Mouse (Mus musculus): ENCODE results near the gene Emc10.

Gene Emc10

DNA sequence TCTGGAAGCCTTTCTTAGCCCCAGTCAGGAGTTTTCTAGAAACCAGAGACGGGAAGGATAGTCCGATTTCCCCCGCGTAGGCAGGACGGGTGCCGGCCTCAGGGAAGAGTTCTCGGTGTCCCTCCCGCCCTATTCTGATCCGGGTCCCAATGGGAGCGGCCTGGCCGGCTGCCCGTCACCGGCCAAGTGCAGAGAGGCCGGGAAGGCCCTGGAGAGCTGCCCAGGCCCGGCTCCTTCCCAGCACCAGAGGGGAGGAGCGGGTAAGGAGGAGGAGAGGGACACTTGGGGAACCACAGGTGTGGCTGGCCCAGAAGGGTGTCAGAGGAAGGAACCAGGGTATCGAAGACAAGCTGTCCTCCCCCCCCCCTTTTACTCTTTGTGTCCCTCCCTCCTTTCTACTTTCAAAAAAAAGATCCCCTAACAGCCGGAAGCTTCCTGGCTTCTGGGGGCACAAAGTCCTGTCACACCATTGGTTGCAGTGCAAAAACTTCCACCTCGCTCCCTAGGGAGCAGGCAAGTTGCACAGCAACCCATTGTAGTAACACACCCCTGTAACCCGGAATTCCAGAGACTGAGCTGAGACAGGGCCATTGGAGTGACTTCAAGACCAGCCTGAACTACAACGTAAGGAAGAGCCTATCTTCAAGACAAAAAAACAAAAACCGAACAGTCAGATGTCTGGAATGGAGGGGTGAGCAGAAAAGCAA, 28.9 kb upstream of the Emc10 start:
- DNase-seq (ENCODE audit: low spot score): peak; percentile 55

- DNase-seq (ENCODE audit: low spot score): no peak
Measured at GRCm38 (mm10) chr7:44524502-44524901, 28.2 kb upstream of the Emc10 start, which contains the start of gene Mybpc2. Gene Mybpc2 (minus strand): TSS chr7:44524656.

GRCm38 (mm10) chr7:44523056-44523455, 26.7 kb upstream of the Emc10 start:
- no peak for DNase-seq (ENCODE audit: low spot score)

- peak; percentile 56 for DNase-seq (ENCODE audit: low spot score)
Measured at GRCm38 (mm10) chr7:44521710-44522109, 25.4 kb upstream of the Emc10 start.

DNA sequence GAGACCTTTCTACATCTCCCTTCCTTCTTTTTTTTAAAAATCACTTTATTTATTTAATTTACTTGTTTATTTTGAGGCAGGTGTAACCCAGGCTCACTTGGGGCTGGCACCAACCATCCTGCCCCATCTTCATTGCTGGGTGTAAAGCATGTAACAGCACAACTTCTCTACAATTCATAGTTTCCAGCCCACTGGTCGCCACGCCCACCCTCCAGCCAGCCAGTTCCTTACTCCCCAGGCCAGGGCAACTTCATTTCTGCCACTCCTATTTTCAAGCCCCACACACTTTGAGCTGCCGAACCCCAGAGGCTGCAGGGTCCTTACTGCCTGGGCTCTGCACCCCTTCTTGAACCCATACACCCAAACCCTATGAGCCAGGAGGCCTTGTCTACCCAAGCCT, 24.7 kb upstream of the Emc10 start:
- DNase-seq (ENCODE audit: low spot score): no peak

DNA sequence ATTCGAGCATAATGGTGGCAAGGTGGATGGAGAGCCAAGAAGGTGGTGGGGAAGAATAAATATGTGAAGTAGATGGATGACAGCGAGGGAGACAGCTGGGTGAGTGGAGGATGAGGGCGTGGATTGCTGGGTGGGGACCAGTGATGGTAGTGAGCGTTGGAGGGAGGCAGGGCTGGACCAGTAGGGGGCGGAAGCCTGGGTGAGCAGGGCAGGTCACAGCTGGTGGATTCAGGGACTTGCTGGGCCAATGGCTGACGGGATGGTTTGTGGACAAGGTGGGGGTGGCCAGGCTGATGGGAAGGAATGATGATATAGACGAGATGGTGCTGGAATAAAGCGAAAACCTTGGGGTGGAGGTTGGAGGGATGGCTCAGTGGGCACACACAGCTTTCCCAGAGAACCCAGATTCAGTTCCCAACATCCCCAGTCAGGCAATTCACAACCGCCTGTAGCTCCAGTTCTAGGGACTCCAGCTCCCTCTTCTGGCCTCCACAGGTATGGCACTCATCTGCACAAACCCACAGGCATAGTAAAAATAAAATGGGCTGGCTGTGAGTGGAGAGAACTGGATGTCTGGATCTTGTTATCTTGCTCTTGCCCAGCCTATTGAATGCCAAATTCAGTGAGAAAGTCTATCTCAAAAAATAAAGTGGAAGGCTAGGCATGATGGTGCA, 23.0 kb upstream of the Emc10 start:
- no peak for DNase-seq (ENCODE audit: low spot score)

- DNase-seq (ENCODE audit: low spot score): no peak
Measured at GRCm38 (mm10) chr7:44507491-44507890, 11.2 kb upstream of the Emc10 start.

DNA sequence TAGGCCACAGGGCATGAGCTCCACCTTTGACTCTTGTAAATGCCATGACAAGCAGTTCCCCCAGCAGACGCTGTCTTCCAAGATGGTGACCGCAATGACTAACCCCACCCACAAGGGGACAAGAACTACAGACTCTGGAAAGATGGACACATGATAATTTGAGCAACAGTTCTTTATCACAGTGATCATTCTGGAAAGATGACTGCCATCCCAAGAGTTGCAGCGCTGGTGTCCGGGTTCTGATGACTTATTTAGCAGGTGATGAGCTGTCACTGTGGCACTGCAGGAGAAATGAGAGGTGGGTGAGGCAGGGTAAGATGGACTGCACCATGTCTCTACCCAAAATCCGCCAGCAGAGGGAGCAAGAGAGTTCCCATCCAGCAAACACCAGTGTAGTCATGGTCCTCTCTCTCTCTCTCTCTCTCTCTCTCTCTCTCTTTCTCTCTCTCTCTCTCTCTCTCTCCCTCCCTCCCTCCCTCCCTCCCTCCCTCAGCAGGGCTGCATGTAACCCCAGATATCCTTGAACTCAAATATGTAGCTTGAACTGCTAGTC, 5.3 kb upstream of the Emc10 start:
- DNase-seq (ENCODE audit: low spot score): peak; percentile 77

DNA sequence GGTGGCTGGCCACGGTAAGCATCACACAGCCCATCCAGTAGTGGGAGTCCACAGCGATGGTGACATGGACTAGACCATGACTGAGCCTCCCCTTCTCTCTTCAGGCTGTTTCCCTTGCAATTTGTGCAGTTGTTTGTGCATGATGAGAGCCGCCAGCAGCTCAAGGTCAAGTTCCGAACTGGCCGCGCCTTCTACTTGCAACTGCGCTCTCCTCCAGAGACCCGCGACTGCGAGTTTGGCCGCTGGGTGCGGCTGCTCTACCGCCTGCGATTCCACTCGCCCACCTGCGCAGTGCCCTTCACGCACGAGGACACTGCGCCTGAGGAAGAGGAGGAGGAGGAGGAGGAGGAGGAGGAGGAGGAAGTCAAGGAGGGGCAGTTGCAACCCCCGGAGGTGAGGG, 3.7 kb upstream of the Emc10 start:
- no peak for DNase-seq (ENCODE audit: low spot score)

GRCm38 (mm10) chr7:44498922-44499321, 2.6 kb upstream of the Emc10 start:
- no peak for DNase-seq (ENCODE audit: low spot score)

DNA sequence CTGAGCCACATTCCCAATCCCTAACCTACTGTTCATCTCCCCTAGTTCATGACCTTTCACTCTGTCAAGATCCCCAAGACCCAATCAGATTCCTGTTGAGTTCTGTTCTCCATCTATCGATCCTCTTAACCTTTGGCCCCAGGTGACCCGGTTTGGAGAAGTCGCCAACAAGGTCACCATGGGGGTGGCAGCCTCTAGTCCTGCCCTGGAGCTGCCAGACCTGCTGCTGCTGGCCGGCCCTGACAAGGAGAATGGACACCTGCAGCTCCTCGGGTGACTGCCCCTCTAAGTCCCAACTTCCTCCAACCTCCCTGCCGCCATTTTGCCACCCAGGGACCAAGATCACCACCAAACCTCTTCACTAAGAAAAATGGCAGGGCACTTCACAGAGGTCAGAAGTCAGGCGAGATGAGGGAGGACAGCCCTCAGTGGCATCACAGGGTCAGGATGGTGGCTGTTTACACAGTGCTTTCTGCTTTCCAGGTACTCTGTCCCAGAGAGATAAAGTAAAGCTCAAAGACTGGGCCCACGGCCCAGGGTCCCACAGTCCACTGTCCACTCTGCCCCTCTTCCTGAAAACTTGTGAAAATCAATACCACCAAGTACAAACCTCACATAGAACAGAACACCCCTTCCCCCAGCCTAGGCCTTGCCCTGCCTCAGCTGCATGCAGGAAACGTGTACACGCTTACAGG, 1.2 kb upstream of the Emc10 start:
- no peak for DNase-seq (ENCODE audit: low spot score)

GRCm38 (mm10) chr7:44496771-44497109, 411 bp upstream of the Emc10 start:
- DNase-seq (ENCODE audit: low spot score): no peak

- no peak for DNase-seq (ENCODE audit: low spot score)
Measured at GRCm38 (mm10) chr7:44495086-44495485, 1.2 kb downstream of the Emc10 start.

GRCm38 (mm10) chr7:44494681-44495080, 1.6 kb downstream of the Emc10 start:
- no peak for DNase-seq (ENCODE audit: low spot score)

DNA sequence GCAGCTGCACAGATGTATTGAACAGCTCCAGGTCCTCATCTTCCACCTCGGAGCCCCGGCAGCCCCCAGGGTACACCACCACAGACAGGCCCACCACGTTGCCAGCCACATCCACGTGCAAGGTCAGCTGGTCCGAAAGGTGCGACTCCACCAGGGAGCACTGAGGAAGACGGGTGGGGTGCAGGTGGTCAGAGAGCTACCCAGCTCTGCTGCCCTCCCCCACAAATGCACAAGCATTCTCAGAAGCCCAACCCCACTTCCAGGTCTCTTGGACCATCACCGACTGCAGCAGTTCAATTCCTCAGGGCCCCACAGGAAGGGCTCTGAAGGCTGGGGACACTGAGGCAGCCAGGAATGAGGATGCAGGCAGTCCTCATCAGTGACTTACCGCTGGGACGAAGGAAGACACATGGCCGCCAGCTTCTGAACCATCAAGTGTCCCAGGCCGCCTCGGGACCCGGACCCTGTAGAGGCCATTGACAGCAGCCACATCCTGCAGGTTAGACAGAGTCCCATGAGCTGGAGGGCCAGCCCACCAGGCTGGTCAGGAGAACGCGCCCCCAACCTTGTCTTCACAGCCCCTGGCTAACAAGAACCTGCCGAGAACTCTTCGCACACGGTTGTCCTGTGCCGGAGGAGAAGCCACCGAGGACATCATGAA, 4.0 kb downstream of the Emc10 start:
- no peak for DNase-seq (ENCODE audit: low spot score)

DNA sequence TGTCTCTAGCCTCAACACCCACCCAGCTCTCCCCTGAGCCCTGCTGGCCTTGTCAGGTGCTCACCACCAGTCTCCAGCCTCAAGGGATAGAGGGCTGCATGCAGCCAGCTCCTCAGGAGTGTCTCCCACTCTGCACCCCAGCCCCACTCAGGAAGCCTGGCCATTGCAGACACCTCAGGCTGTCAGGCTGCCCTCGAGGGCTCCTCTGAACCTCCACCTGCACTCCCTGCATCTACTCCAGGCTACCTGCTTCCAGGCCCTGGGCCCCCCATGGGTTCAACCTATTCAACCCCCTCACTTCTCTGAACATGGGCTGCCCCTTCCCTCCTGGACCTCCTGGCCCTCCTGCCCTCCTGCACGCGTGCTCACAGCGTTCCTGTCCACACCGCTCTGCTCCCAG, 4.9 kb downstream of the Emc10 start:
- DNase-seq (ENCODE audit: low spot score): no peak

- DNase-seq (ENCODE audit: low spot score): no peak
Measured at GRCm38 (mm10) chr7:44490281-44490680, 6.0 kb downstream of the Emc10 start.

DNA sequence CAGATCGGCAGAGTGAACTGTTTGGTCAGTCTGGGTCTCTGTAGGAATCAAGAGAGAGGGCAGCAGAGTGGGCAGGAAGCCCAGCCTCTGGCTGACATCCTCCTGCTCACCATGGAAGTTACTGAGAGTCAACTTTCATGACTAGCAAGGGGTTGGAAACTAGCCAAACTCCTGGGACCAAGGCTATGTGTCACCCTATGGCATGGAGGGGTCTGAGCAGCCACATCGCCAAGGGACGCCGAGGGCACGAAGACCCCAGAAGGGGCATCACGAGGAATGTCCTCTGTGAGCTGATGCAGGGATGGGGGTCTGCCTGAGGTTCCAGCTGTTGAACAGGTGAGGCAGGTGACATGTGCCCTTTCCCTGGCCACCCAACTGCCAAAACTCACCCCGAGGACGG, 7.8 kb downstream of the Emc10 start:
- DNase-seq (ENCODE audit: low spot score): no peak

- no peak for DNase-seq (ENCODE audit: low spot score)
Measured at GRCm38 (mm10) chr7:44487936-44488335, 8.4 kb downstream of the Emc10 start.

- peak; percentile 41 for DNase-seq (ENCODE audit: low spot score)
Measured at GRCm38 (mm10) chr7:44486927-44487575, 9.3 kb downstream of the Emc10 start.

GRCm38 (mm10) chr7:44485572-44486195, 10.6 kb downstream of the Emc10 start:
- DNase-seq (ENCODE audit: low spot score): peak; percentile 5
